Mouse (Mus musculus) bone marrow macrophage, adult 2 months (primary cell): Measurements from ENCODE around the gene Txnrd1.

ENCODE experiments used
- CTCF ChIP-seq: IDR thresholded peaks from 2 replicates; pipeline ENCODE4 v1.5.1; 2012; ENCODE audit warnings: low read depth, mild to moderate bottlenecking, low read length, moderate library complexity
- POLR2A ChIP-seq: IDR thresholded peaks from 2 replicates; pipeline ENCODE4 v1.6.1; 2012; ENCODE audit warnings: mild to moderate bottlenecking, low read depth, low read length, borderline replicate concordance

DNA sequence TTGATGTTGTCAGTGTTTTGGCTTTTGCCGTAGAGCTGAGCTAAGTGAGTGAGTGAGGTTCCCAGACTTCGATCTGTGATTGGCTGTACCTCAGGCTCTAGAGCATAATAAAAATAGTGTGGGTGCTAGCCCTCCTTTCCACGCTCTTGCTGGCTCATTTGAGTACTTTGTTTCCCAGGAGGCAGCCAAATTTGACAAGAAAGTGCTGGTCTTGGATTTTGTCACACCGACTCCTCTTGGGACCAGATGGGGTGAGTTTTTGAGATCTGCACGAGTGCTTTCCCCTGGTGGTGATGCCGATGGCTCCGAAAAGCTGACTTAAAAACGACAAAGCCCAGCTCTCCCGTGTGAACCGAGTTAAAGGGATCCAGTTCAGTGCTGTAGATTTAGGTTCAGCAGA is 41.7 kb downstream of the Txnrd1 start:
- TF ChIP-seq CTCF (no peak), POLR2A (no peak)
